Mouse (Mus musculus) CD8-positive naive resting alpha-beta T cell, adult 2 months (primary cell): ENCODE data around the gene Eif1ax.
"Not testable (repeated sequence)": the region's sequence is repeated elsewhere in the genome, so short reads cannot be mapped to it uniquely, and the experiment has no call there.

ENCODE experiments used
- DNase-seq, 2 experiments: peaks; one replicate each; pipeline ENCODE4 v3.0.0; 2022; ENCODE audit warnings: low read depth in 2 of 2, low spot score in 2 of 2

The Eif1ax gene

DNA sequence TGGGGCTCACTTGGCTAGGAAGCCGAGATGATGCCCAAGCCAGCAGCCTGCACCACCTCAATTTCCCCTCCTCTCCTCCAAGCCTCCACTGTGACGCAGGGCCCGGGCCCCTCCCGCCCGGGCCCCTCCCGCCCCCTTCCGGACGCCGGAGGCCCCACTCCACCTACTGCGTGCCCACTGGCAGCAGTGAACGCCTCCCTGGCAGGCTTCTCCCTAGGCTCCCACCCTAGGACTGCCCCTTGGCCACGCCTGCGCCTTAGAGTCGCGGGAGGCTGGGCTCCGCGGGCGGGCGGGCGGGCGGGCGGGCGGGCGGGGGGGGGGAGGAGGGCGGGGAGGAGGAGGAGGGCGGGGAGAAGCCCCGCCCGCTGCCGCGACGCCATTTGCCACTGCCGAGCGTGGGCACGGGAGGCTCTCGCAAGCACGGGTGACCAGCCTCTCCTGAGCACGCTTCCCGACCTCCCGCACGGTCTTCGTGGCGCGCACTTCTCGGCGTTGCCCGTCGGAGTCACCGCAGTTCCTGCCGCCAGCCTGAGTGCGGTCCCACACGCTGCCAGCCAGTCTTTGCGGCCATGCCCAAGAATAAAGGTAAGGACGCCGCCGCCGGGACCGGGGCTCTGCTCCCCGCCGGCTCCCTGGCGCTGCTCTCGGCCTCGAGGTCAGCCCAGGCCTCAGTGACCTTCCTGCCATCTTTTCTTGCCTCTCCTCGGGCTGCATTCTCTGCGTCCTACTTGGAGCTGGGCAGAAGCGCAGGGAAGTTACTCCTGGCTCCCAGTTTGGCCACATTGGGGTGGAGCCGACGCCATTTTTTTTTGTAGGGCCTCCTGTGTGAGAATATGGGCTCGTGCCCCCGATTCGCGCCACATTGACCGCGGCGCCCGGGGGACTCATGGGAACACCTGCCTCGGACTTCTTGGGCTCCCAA lies at the start of gene Eif1ax:
Eif1ax (plus strand) TSS at position 348 of the 922 bp plus-strand sequence.
- DNase-seq: peak; percentile 64 to 78

DNA sequence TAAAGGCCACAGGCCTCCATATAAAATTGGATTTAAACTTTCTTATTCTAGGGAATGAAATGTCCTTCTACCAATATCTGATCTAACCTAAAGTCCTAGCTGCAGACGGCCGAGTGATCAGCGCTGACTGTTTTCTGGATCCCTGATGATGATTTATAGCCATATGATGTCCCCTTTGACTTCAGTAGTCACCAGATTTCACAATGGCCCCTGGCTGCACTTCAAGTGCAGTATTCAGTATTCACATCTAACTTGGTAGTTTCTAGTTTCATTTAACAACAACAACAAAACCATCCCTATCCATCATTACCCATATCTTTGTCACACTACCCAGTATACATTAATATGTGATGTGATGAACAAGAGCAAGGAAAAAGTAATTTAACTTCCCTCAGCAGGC lies 7.5 kb upstream of the Eif1ax start:
- no peak for DNase-seq

DNA sequence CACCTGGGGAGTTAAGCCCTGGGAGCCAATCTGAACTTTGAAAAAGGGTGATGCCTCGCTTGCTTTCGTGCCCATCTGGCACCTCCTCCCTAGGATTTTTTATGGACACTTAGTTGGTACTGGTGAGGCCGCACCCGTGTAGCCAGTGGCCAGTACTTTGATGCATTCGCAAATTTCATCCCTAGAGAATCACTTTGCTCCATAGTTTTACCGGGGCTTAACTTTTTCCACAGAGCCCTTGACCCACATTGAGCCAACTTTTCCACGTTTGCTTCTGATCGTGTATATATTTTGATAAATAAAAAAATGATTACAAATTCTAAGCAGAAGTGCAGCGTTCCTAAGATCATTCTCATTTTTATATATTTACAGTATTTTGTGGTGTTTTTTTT lies 771 bp downstream of the Eif1ax start:
- no peak for DNase-seq

DNA sequence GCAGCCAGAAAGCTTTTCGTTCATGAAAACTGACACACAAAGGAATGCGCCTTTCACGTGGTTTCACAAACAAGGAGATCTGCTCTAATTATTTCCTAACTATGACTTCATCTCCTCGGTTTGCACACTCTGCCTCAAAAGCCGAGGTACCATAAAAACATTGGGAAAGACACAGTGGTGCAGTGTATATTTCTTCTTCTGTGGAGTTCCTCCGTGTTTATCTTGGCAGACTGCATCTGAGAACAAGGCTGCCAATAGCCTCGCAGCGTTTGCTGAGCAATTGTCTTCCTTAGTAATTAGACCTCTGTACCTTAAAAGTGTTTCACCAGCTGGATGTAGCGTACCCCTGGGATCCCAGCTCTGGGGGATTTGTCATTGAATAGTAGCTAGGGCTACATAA lies 15.1 kb downstream of the Eif1ax start:
- DNase-seq: no peak

DNA sequence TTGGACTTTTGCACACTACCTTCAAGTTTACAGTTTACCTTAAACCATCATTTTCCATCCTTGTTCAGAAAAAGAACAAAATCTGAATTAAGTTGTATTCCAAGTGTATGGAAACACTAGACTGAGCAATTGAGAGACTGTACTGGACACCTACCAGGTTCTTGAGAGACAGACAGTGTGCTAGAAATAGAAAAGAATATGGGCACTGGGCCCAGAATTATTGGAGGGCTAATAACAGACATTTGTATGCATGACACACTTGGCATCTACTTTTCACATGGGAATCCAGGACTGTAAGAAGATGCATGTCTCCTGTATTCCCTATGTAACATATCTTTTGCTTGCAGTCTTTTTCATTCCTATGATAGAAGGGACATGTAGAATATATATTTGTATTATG lies 17.0 kb downstream of the Eif1ax start:
- DNase-seq: no peak

DNA sequence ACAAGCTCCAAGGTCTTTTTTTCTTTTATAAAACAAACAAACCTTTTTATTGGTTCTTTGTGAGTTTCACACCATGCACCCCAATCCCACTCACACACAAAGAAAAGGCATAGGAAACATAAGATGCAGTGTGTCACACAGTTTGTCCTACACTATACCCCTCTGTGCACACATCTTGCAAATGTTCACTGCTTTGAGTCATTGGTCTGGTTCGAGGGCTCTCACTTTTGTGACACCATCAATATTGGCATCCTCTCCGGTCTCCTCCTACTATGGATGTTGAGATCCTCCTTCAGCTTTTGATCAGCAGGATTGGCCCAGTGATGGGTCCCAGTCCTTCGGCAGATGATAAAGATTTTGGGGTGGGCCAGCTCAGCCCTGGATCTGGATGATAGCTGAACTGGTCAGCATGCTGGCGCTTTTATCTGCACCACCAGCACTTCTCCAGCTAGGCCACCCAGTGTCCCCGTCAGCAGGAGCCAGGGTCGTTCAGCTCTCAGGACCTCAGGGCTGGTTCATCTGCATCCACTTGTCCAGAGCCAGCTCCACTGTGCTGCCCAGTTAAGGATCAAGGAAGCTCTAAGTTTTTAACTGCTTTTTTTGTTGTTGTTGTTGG lies 18.5 kb downstream of the Eif1ax start:
- no peak for DNase-seq

DNA sequence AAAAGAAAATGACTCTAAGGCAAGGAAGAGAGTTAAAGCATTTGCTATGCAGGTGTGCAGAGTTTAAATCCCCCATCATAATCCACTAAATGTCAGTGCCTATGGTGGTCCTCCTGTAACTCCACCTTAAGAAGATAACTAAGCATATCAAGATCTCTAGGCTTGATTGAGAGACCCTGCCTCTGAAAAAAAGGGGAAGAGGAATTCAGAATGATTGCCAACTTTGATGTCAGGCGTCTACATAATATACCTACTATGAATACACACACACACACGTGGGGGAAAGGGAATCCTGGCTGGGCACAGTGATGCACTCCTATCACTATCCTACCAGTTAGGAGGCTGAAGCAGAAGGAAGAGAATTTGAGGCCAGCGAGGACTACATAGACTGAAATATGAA lies 19.3 kb downstream of the Eif1ax start:
- no peak for DNase-seq

DNA sequence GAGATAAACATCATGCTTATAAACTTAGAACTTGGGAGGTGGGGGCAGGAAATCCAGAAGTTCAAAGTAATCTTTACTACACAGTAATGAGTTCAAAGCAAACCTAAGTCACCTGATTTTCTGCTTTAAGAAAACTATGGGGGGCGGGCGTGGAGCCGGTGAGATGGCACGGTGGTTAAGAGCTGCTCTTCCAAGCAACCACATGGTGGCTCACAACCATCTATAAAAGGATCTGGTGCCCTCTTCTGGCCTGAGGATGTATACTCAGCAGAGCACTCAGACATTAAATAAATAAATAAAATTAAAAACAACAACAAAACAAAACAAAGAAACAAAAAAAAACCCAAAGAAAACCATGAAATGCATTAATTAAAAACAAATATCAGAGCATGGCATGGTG lies 37.3 kb downstream of the Eif1ax start:
- DNase-seq: peak; percentile 26 to 27

DNA sequence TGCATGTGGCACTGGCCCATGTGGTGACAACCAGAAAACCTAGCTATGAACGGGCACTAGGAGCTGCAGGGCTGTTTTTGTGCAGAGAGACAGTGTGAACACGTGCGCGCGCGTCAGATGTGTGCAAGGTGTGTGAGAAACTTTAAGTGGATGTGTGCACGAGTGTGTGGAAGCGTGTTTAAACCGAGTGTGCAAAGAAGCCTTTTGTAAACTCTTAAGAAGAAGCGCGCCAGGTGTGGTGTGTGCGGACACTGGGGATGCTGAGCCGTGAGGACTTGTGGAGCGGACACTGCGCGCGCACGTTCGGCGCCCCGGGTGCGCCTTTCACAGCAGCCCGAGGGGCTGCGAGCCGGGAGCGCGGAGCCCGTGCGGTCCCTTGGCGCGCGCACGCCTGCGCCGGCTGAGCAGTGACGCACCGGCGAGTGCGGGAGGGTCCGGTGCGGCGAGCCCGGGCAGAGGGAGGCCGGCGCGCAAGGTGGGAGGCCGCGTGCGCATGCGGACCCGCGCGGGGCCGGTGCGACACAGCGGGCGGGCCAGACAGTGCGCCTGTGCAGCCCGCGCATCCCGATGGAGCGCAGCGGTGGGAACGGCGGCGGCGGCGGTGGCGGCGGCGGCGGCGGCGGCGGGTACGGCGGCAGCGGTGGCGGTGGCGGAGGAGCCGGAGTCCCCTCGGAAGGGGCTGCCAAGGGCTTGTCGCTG lies 42.3 kb downstream of the Eif1ax start, which contains the start of gene Map7d2:
Map7d2 (plus strand) TSS at position 443 of the 699 bp plus-strand sequence.
- peak in 1 of 2 experiments; percentile 2 for DNase-seq

DNA sequence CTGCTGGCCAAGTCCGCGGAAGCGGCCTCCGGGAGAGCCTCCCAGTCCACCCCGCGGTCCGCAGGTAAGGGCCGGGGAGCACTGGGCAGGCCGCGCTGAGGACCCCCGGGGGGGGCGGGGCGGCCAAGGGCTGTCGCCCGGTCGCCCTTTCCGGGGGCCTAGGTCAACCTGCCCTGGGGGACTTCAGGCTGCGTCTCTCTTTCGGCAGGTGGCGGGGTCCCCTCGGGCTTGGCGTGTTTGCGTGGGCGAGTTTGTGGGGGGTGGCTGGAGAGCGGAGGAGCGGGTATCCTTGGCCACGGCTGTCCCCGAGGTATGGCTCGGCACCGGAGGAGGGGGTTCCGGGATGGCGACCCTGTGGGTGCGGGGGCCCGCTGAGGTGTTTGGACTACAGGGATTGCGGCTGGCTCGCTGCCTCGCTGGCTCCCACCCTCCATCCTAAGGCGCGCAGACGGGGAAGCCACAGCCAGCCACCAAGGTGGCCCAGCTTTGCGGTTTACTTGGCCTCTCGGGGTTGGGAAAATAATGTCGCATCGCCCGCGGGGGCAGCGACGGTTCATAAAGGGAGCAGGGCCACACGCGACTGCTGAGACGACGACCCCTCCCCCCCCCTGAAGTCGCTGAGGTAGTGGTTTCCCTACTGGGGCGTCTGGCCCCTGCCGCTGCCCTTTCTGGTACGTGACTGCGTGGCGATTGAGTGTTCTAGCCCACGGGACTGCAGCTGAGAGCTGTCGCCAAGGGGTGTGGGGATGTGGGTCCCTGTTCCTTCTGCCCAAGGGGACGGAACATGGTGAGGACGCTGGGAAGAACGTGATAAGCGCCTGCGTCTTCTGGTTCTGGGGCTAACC lies 43.1 kb downstream of the Eif1ax start:
- no peak for DNase-seq

DNA sequence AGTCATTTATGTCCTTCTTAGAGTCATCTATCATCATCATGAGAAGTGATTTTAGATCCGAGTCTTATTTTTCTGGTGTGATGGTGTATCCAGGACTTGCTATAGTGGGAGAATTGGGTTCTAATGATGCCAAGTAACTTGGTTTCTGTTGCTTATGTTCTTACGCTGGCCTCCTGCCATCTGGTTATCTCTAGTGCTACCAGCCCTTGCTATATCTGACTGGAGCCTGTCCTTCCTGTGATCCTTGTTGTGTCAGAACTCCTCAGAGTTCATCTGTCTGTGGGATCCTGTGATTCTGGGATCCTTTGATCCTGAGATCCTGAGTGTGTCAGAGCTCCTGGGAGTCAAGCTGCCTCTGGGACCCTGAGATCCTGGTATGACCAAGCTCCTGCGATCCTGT lies 58.5 kb downstream of the Eif1ax start:
- not testable (repeated sequence) for DNase-seq
